Mouse (Mus musculus) ovary, postnatal 10 days (tissue): ENCODE measurements around the gene Zfp108.
"Not testable (repeated sequence)": the region's sequence is repeated elsewhere in the genome, so short reads cannot be mapped to it uniquely, and the experiment has no call there.

Source experiments
- DNase-seq: peaks from one replicate; pipeline ENCODE4 v3.0.0; 2022; ENCODE audit warnings: low spot score

Gene Zfp108

GRCm38 (mm10) chr7:24254633-24255474 lies at the start of gene Zfp108:
Zfp108 (plus strand) TSS chr7:24254794.
- peak; percentile 38 for DNase-seq

- DNase-seq, result peak; percentile 35
Measured at GRCm38 (mm10) chr7:24207488-24208261, 46.9 kb upstream of the Zfp108 start.

GRCm38 (mm10) chr7:24208282-24208886 lies 46.2 kb upstream of the Zfp108 start:
- DNase-seq, result no peak

- no peak for DNase-seq
Measured at GRCm38 (mm10) chr7:24210296-24210695, 44.3 kb upstream of the Zfp108 start.

GRCm38 (mm10) chr7:24211343-24211742 lies 43.3 kb upstream of the Zfp108 start, which contains the start of gene Zfp111:
Zfp111 (minus strand) TSS chr7:24211443.
- no peak for DNase-seq

GRCm38 (mm10) chr7:24237040-24237791 lies 17.4 kb upstream of the Zfp108 start, which contains the start of gene Zfp109:
Zfp109 (minus strand) TSS chr7:24237560.
- DNase-seq, result peak; percentile 23

GRCm38 (mm10) chr7:24253779-24254615 lies 597 bp upstream of the Zfp108 start:
- DNase-seq, result no peak

GRCm38 (mm10) chr7:24259306-24259999 lies 4.9 kb downstream of the Zfp108 start:
- DNase-seq, result no peak

GRCm38 (mm10) chr7:24260000-24260312 lies 5.4 kb downstream of the Zfp108 start:
- no peak for DNase-seq

GRCm38 (mm10) chr7:24268176-24269155 lies 13.9 kb downstream of the Zfp108 start:
- no peak for DNase-seq

- no peak for DNase-seq
Measured at GRCm38 (mm10) chr7:24269256-24269655, 14.7 kb downstream of the Zfp108 start.

GRCm38 (mm10) chr7:24269667-24270287 lies 15.2 kb downstream of the Zfp108 start:
- DNase-seq, result no peak

- peak; percentile 25 for DNase-seq
Measured at GRCm38 (mm10) chr7:24270288-24270672, 15.7 kb downstream of the Zfp108 start, which contains the start of gene Zfp93. Zfp93 (plus strand) TSS chr7:24270420.

- no peak for DNase-seq
Measured at GRCm38 (mm10) chr7:24271191-24271590, 16.6 kb downstream of the Zfp108 start.

- DNase-seq, result no peak
Measured at GRCm38 (mm10) chr7:24274456-24274855, 19.9 kb downstream of the Zfp108 start.

GRCm38 (mm10) chr7:24278771-24279170 lies 24.2 kb downstream of the Zfp108 start:
- not testable (repeated sequence) for DNase-seq

GRCm38 (mm10) chr7:24280031-24280857 lies 25.6 kb downstream of the Zfp108 start:
- no peak for DNase-seq

GRCm38 (mm10) chr7:24280858-24281145 lies 26.2 kb downstream of the Zfp108 start:
- no peak for DNase-seq
